8 mouse cellular contexts compared by ENCODE assay signal in genomic region chr15:82244115-82244804, GRCm38 (mm10). TPM values are rescaled to one million over a fixed set of nuclear protein-coding genes. Genes with fewer than 3 reads are reported as not detected.
A peak's percentile ranks its signal among the peaks of the same experiment; 100 is the strongest.
DNase-seq lines count a peak whose midpoint lies in the region; ATAC-seq and TF ChIP-seq lines count a peak whose summit lies in the region.

TSS of gene Cenpm (minus strand) at chr15:82244748.

- H3K36me3 ChIP-seq in heart, embryonic 11.5 days (ENCODE audit: control insufficient read depth, insufficient read depth, low read length): no peaks in the 10 kb centered on the region
- no peaks in the 10 kb centered on the region for H3K36me3 ChIP-seq in kidney, embryonic 16.5 days (ENCODE audit: insufficient read depth, low read length)
- H3K36me3 ChIP-seq in liver, adult 2 months (ENCODE audit: control insufficient read depth, insufficient read depth, low read length): no peaks in the 10 kb centered on the region
- no peaks in the 10 kb centered on the region for H3K36me3 ChIP-seq in myocyte (ENCODE audit: control insufficient read depth, insufficient read depth)
- H3K36me3 ChIP-seq in splenic B cell, adult 2 months (ENCODE audit: control insufficient read depth, insufficient read depth, low read length, poor library complexity, severe bottlenecking): no peaks in the 10 kb centered on the region

- peak within 1 kb of the TSS; percentile 88 for H3K4me3 ChIP-seq in bone marrow macrophage, adult 2 months (ENCODE audit: insufficient read depth, low read length)
- H3K4me3 ChIP-seq in embryonic fibroblast, embryonic 13.5 days (ENCODE audit: insufficient read depth, low read length): peak within 1 kb of the TSS; percentile 67
- H3K4me3 ChIP-seq in heart, embryonic 11.5 days (ENCODE audit: low read depth, low read length): peak within 1 kb of the TSS; percentile 80
- H3K4me3 ChIP-seq in kidney, embryonic 16.5 days (ENCODE audit: low read length): peak within 1 kb of the TSS; percentile 89
- peak within 1 kb of the TSS; percentile 98 for H3K4me3 ChIP-seq in liver, adult 2 months (ENCODE audit: insufficient read depth, low read depth, low read length)
- H3K4me3 ChIP-seq in myocyte: peak within 1 kb of the TSS; percentile 57

- no peaks in the 10 kb centered on the region for H3K79me2 ChIP-seq in liver, adult 2 months (ENCODE audit: control insufficient read depth, insufficient read depth, low read length)
- no peaks in the 10 kb centered on the region for H3K79me2 ChIP-seq in myocyte (ENCODE audit: control insufficient read depth, insufficient read depth)

- peak within 1 kb of the TSS; percentile 77 for H3K9ac ChIP-seq in heart, embryonic 11.5 days (ENCODE audit: low read depth, low read length)
- H3K9ac ChIP-seq in kidney, embryonic 16.5 days (replicated peaks; ENCODE audit: low read length): peak within 1 kb of the TSS; percentile 79
- H3K9ac ChIP-seq in liver, adult 2 months (ENCODE audit: low read depth, low read length): peak within 1 kb of the TSS; percentile 91

- no peak for TF ChIP-seq CTCF in bone marrow macrophage, adult 2 months (IDR thresholded peaks at IDR 0.05; ENCODE audit: low read depth, low read length)
- TF ChIP-seq CTCF in embryonic fibroblast, embryonic 13.5 days (IDR thresholded peaks at IDR 0.05; ENCODE audit: borderline replicate concordance, insufficient read depth, low read length): no peak
- TF ChIP-seq CTCF in liver, adult 2 months (IDR thresholded peaks at IDR 0.05; ENCODE audit: low read depth, low read length): no peak

- H3K9me3 ChIP-seq in heart, embryonic 11.5 days (replicated peaks; ENCODE audit: control insufficient read depth, low read length): no peaks in the 10 kb centered on the region
- no peaks in the 10 kb centered on the region for H3K9me3 ChIP-seq in kidney, embryonic 16.5 days (ENCODE audit: low read length)

- peak; percentile 92 for ATAC-seq in heart, embryonic 11.5 days (replicated peaks; ENCODE audit: insufficient number of reproducible peaks, low FRiP score, low TSS enrichment)
- ATAC-seq in kidney, embryonic 16.5 days (ENCODE audit: low FRiP score, low TSS enrichment): peak; percentile 98

- no peaks in the 10 kb centered on the region for H3K27me3 ChIP-seq in heart, embryonic 11.5 days (ENCODE audit: control insufficient read depth, insufficient read depth, low read length)
- no peaks in the 10 kb centered on the region for H3K27me3 ChIP-seq in kidney, embryonic 16.5 days (ENCODE audit: insufficient read depth, low read length)
- H3K27me3 ChIP-seq in liver, adult 2 months (ENCODE audit: control insufficient read depth, insufficient read depth, low read length): no peaks in the 10 kb centered on the region
- H3K27me3 ChIP-seq in myocyte (ENCODE audit: control insufficient read depth, insufficient read depth, insufficient read length): no peaks in the 10 kb centered on the region
- H3K27me3 ChIP-seq in splenic B cell, adult 2 months (ENCODE audit: control insufficient read depth, insufficient read depth, low read length, poor library complexity, severe bottlenecking): no peaks in the 10 kb centered on the region

- H3ac ChIP-seq in myocyte (ENCODE audit: control insufficient read depth, insufficient read length): peak within 1 kb of the TSS; percentile 18

- WGBS in heart, embryonic 11.5 days (ENCODE audit: insufficient replicate concordance): under 1% methylated on average over 65 of the region's 65 CpGs
- WGBS in kidney, embryonic 16.5 days: under 1% methylated on average over 63 of the region's 65 CpGs
- under 1% methylated on average over 65 of the region's 65 CpGs for WGBS in liver, adult 2 months

- no peak within 1 kb of the TSS for H3K27ac ChIP-seq in bone marrow macrophage, adult 2 months (ENCODE audit: insufficient read depth, low read depth, low read length)
- H3K27ac ChIP-seq in embryonic fibroblast, embryonic 13.5 days (ENCODE audit: insufficient read depth, low read length): no peak within 1 kb of the TSS; the same call in 1 of the 2 replicates
- H3K27ac ChIP-seq in heart, embryonic 11.5 days (ENCODE audit: low read depth, low read length): peak within 1 kb of the TSS; percentile 77
- peak within 1 kb of the TSS; percentile 91 for H3K27ac ChIP-seq in kidney, embryonic 16.5 days (ENCODE audit: low read length)
- peak within 1 kb of the TSS; percentile 60 for H3K27ac ChIP-seq in liver, adult 2 months (replicated peaks; ENCODE audit: insufficient read depth, low read depth, low read length)

- TF ChIP-seq POLR2A in bone marrow macrophage, adult 2 months (IDR thresholded peaks at IDR 0.05; ENCODE audit: borderline replicate concordance, low read depth, low read length): no peak
- peak; percentile 19; the same call in 1 of the 2 replicates for TF ChIP-seq POLR2A in embryonic fibroblast, embryonic 13.5 days (IDR thresholded peaks at IDR 0.05; ENCODE audit: low read depth, low read length)
- TF ChIP-seq POLR2A in liver, adult 2 months (IDR thresholded peaks at IDR 0.05; ENCODE audit: extremely low read depth, insufficient read depth, low read length): no peak
- TF ChIP-seq POLR2A in myocyte (IDR thresholded peaks at IDR 0.05; ENCODE audit: insufficient read length, low read depth): peak; percentile 67

- peak within 1 kb of the TSS; percentile 94 for H3K4me2 ChIP-seq in heart, embryonic 11.5 days
- H3K4me2 ChIP-seq in kidney, embryonic 16.5 days (replicated peaks; ENCODE audit: low read depth, low read length): peak within 1 kb of the TSS; percentile 97
- peak within 1 kb of the TSS; percentile 89 for H3K4me2 ChIP-seq in myocyte (ENCODE audit: low read depth)

- H3K4me1 ChIP-seq in bone marrow macrophage, adult 2 months (ENCODE audit: control insufficient read depth, insufficient read depth, low read length): peaks cover 6% of the 10 kb centered on the region; the same call in 1 of the 2 replicates
- H3K4me1 ChIP-seq in embryonic fibroblast, embryonic 13.5 days (ENCODE audit: control insufficient read depth, insufficient read depth, low read length): no peaks in the 10 kb centered on the region; the same call in 1 of the 2 replicates
- H3K4me1 ChIP-seq in heart, embryonic 11.5 days (ENCODE audit: control insufficient read depth, insufficient read depth, low read length): peaks cover 4% of the 10 kb centered on the region
- H3K4me1 ChIP-seq in kidney, embryonic 16.5 days (ENCODE audit: insufficient read depth, low read length): peaks cover 11% of the 10 kb centered on the region
- H3K4me1 ChIP-seq in liver, adult 2 months (ENCODE audit: control insufficient read depth, insufficient read depth, low read length): peaks cover 8% of the 10 kb centered on the region

- peak; percentile 98 for DNase-seq in A20 (ENCODE audit: low read depth, low spot score)
- DNase-seq in liver, adult 2 months (ENCODE audit: extremely low read depth, low read depth, low spot score): peak; percentile 58
- DNase-seq in splenic B cell, adult 2 months (ENCODE audit: low read depth, low spot score): peak; percentile 91

TF ChIP-seq in myocyte, 11 proteins besides CTCF, POLR2A, EP300 and RAD21:
- no peak for TF ChIP-seq MYOG (IDR thresholded peaks at IDR 0.05; ENCODE audit: control insufficient read depth in 1 of 3, insufficient read depth in 1 of 3, insufficient read length in 2 of 3, low read depth in 2 of 3)
- peak; percentile 55 for TF ChIP-seq POLR2AphosphoS2 (IDR thresholded peaks at IDR 0.05; ENCODE audit: insufficient read length, low read depth)
- peak; percentile 89 for TF ChIP-seq E2F4 (IDR thresholded peaks at IDR 0.05; ENCODE audit: insufficient read depth)
- peak in 2 of 3 experiments; percentile 0 to 15 for TF ChIP-seq MYOD1 (IDR thresholded peaks at IDR 0.05; ENCODE audit: control insufficient read depth in 1 of 3, insufficient read length in 2 of 3, low read depth in 2 of 3)
- TF ChIP-seq SRF (IDR thresholded peaks at IDR 0.05; ENCODE audit: control insufficient read depth, insufficient read length, low read depth): peak; percentile 61
- no peak for TF ChIP-seq TCF12 (IDR thresholded peaks at IDR 0.05; ENCODE audit: insufficient read depth, poor library complexity, severe bottlenecking)

RNA-seq across cellular contexts. Expression of gene Cenpm, which starts in this region (rescaled TPM):
- 10.2 and 10.7 TPM in 2 replicates for polyA plus RNA-seq in bone marrow macrophage, adult 2 months (2012; ENCODE audit: insufficient read depth, insufficient read length, missing spikeins)
- polyA plus RNA-seq in embryonic fibroblast, embryonic 13.5 days (2011; ENCODE audit: insufficient read length, low read depth, missing spikeins): 13.1 and 16.1 TPM in 2 replicates
- polyA plus RNA-seq in heart, embryonic 11.5 days (2014; fragmentation: Nextera tagmentation; extraction: Ambion mirVana): 59.7 and 67.3 TPM in 2 replicates
- polyA plus RNA-seq in kidney, embryonic 16.5 days (2015; fragmentation: Nextera tagmentation; extraction: Ambion mirVana): 65.9 and 71.2 TPM in 2 replicates
- total RNA-seq in liver, adult 2 months (2014; rRNA removed): 3.0 and 3.7 TPM in 2 replicates
- 11.5 and 17.4 TPM in 2 replicates for polyA plus RNA-seq in liver, adult 2 months (2012; rRNA removed)
- polyA plus RNA-seq in myocyte (2012; fragmentation: generic; extraction: Trizol): 28.1 TPM

Comparison
In these comparisons a context has a peak if more than half of its experiments do, and no peak if none do; other contexts are left out.
1. H3K27ac ChIP-seq: peak in heart, embryonic 11.5 days (single experiment), kidney, embryonic 16.5 days (single experiment) and liver, adult 2 months (single experiment); none in bone marrow macrophage, adult 2 months (single experiment) and embryonic fibroblast, embryonic 13.5 days (single experiment).
2. POLR2A ChIP-seq: peak in embryonic fibroblast, embryonic 13.5 days (single experiment) and myocyte (single experiment); none in bone marrow macrophage, adult 2 months (single experiment) and liver, adult 2 months (single experiment).
3. Peak in every context shown above with its lines, with median percentiles within 50 percentile points of each other: DNase-seq, H3K4me3 ChIP-seq, H3K4me2 ChIP-seq and H3K9ac ChIP-seq.